Mouse (Mus musculus): ENCODE measurements around the gene Atp6v1g3. TPM values are rescaled to one million over a fixed set of nuclear protein-coding genes. Genes with fewer than 3 reads are reported as not detected.

Atp6v1g3 gene
- polyA plus RNA-seq, 2 experiments, result 0.06 TPM; not detected in 1

- Histone ChIP-seq H3K4me3 (replicated peaks; ENCODE audit: low read length) (no peak overlapping the region), H3K4me1 (ENCODE audit: control insufficient read depth, insufficient read depth, low read length) (no peaks in the 10 kb centered on the region), H3K9me3 (ENCODE audit: control insufficient read depth, low read length) (no peaks in the 10 kb centered on the region), H3K27me3 (ENCODE audit: control insufficient read depth, insufficient read depth, low read length) (no peaks in the 10 kb centered on the region), H3K4me2 (replicated peaks; ENCODE audit: low read depth, low read length, severe bottlenecking) (no peak overlapping the region), H3K9ac (ENCODE audit: low read depth, low read length, severe bottlenecking) (no peak overlapping the region), H3K27ac (replicated peaks; ENCODE audit: low read depth, low read length) (no peak overlapping the region), H3K36me3 (ENCODE audit: control insufficient read depth, insufficient read depth, low read length) (no peaks in the 10 kb centered on the region)
- ATAC-seq (ENCODE audit: low FRiP score, low read depth) (no peak), DNase-seq (ENCODE audit: low spot score) (no peak)
- WGBS, result 20% methylated on average over 2 of the region's 2 CpGs
- TF ChIP-seq POLR2A (IDR thresholded peaks at IDR 0.05; ENCODE audit: borderline replicate concordance, extremely low read depth, insufficient read depth, insufficient read length), result no peak
These were observed 24.6 kb downstream of the Atp6v1g3 start for GRCm38 (mm10) chr1:138298156-138298555.

DNA sequence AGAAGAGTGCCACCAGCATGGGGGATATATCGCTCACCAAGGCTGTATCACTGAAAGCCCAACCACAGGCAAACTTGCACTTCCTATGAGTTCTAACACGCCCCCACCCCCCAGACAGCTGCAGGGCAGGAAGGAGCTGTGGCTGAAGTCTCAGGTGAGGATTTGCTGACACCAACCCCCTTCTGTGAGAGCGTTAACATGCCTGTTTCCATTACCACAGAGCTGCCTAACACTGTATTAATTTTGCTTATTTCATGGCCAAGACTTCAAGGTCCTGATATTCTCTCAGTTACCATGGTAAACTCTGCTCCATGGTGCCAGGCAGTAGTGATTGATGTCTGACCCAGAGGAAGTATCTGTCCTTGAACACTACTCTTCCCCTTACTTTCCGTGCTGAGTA is 26.0 kb downstream of the Atp6v1g3 start:
- ATAC-seq (ENCODE audit: low FRiP score, low read depth), result no peak
- no peak for TF ChIP-seq POLR2A (IDR thresholded peaks at IDR 0.05; ENCODE audit: borderline replicate concordance, extremely low read depth, insufficient read depth, insufficient read length)

DNA sequence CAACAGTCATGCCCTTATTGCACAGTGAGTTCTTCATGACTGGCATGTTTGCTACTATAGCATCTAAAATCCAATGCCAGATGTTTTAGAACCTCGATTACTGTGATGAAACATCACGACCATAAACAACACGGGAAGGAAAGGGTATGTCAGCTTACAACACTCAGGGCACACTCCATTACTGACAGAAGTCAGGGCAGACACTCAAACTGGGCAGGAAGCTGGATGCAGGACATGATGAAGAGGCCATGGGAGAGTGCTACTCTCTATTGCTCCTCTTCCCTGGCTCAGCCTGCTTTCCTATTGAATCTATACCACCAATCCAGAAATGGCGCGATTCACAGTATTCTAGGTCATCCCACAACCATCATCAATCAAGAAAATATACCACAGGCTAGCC is 28.4 kb downstream of the Atp6v1g3 start:
- TF ChIP-seq POLR2A (IDR thresholded peaks at IDR 0.05; ENCODE audit: borderline replicate concordance, extremely low read depth, insufficient read depth, insufficient read length), result no peak
- Histone ChIP-seq H3K4me2 (replicated peaks; ENCODE audit: low read depth, low read length, severe bottlenecking) (no peak overlapping the region), H3K27me3 (ENCODE audit: control insufficient read depth, insufficient read depth, low read length) (no peaks in the 10 kb centered on the region), H3K9ac (ENCODE audit: low read depth, low read length, severe bottlenecking) (no peak overlapping the region), H3K4me1 (ENCODE audit: control insufficient read depth, insufficient read depth, low read length) (no peaks in the 10 kb centered on the region), H3K27ac (replicated peaks; ENCODE audit: low read depth, low read length) (no peak overlapping the region), H3K9me3 (ENCODE audit: control insufficient read depth, low read length) (no peaks in the 10 kb centered on the region), H3K4me3 (replicated peaks; ENCODE audit: low read length) (no peak overlapping the region), H3K36me3 (ENCODE audit: control insufficient read depth, insufficient read depth, low read length) (no peaks in the 10 kb centered on the region)
- no peak for DNase-seq (ENCODE audit: low spot score)
- WGBS, result 84% methylated on average over 5 of the region's 5 CpGs
- ATAC-seq (ENCODE audit: low FRiP score, low read depth), result no peak

More for the DNA sequence above, 26.0 kb downstream of the Atp6v1g3 start:
- H3K4me2 ChIP-seq (replicated peaks; ENCODE audit: low read depth, low read length, severe bottlenecking), result no peak overlapping the region
- H3K9ac ChIP-seq (ENCODE audit: low read depth, low read length, severe bottlenecking), result no peak overlapping the region
- DNase-seq (ENCODE audit: low spot score), result no peak
- H3K4me3 ChIP-seq (replicated peaks; ENCODE audit: low read length), result no peak overlapping the region
- no peaks in the 10 kb centered on the region for H3K36me3 ChIP-seq (ENCODE audit: control insufficient read depth, insufficient read depth, low read length)
- WGBS, result 63% methylated on average over 4 of the region's 4 CpGs
- H3K27me3 ChIP-seq (ENCODE audit: control insufficient read depth, insufficient read depth, low read length), result no peaks in the 10 kb centered on the region
- no peak overlapping the region for H3K27ac ChIP-seq (replicated peaks; ENCODE audit: low read depth, low read length)
- no peaks in the 10 kb centered on the region for H3K9me3 ChIP-seq (ENCODE audit: control insufficient read depth, low read length)
- H3K4me1 ChIP-seq (ENCODE audit: control insufficient read depth, insufficient read depth, low read length), result no peaks in the 10 kb centered on the region

DNA sequence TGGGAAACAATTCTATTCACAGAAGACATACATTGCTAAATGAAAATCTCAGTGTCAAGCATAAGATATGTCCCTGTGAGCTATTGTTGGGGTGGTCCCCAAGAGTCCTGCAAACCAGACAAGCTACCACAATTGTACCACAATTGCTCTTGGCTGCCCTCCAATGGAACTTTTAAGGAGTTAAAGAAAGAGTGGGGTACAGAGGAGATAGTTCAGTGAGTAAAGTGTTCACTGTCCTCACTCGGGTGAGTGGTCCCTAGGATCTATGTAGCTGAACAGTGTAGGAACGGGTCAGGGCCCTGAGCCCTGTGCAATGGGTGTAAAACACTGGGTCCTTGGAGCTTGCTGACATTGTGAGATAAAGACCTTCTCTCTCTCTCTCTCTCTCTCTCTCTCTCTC is 29.2 kb downstream of the Atp6v1g3 start:
- 82% methylated on average over 2 of the region's 2 CpGs for WGBS
- no peak for ATAC-seq (ENCODE audit: low FRiP score, low read depth)
- H3K4me2 ChIP-seq (replicated peaks; ENCODE audit: low read depth, low read length, severe bottlenecking), result no peak overlapping the region
- no peaks in the 10 kb centered on the region for H3K4me1 ChIP-seq (ENCODE audit: control insufficient read depth, insufficient read depth, low read length)
- H3K27me3 ChIP-seq (ENCODE audit: control insufficient read depth, insufficient read depth, low read length), result no peaks in the 10 kb centered on the region
- no peak overlapping the region for H3K9ac ChIP-seq (ENCODE audit: low read depth, low read length, severe bottlenecking)
- no peak for TF ChIP-seq POLR2A (IDR thresholded peaks at IDR 0.05; ENCODE audit: borderline replicate concordance, extremely low read depth, insufficient read depth, insufficient read length)
- no peaks in the 10 kb centered on the region for H3K36me3 ChIP-seq (ENCODE audit: control insufficient read depth, insufficient read depth, low read length)
- H3K4me3 ChIP-seq (replicated peaks; ENCODE audit: low read length), result no peak overlapping the region
- H3K9me3 ChIP-seq (ENCODE audit: control insufficient read depth, low read length), result no peaks in the 10 kb centered on the region
- DNase-seq (ENCODE audit: low spot score), result no peak
- no peak overlapping the region for H3K27ac ChIP-seq (replicated peaks; ENCODE audit: low read depth, low read length)

GRCm38 (mm10) chr1:138303296-138303695 is 29.8 kb downstream of the Atp6v1g3 start:
- TF ChIP-seq POLR2A (IDR thresholded peaks at IDR 0.05; ENCODE audit: borderline replicate concordance, extremely low read depth, insufficient read depth, insufficient read length), result no peak
- WGBS, result 79% methylated on average over 1 of the region's 1 CpGs
- no peak overlapping the region for H3K27ac ChIP-seq (replicated peaks; ENCODE audit: low read depth, low read length)
- H3K36me3 ChIP-seq (ENCODE audit: control insufficient read depth, insufficient read depth, low read length), result no peaks in the 10 kb centered on the region
- no peak overlapping the region for H3K4me3 ChIP-seq (replicated peaks; ENCODE audit: low read length)
- no peaks in the 10 kb centered on the region for H3K4me1 ChIP-seq (ENCODE audit: control insufficient read depth, insufficient read depth, low read length)
- ATAC-seq (ENCODE audit: low FRiP score, low read depth), result no peak
- no peak for DNase-seq (ENCODE audit: low spot score)
- H3K9me3 ChIP-seq (ENCODE audit: control insufficient read depth, low read length), result no peaks in the 10 kb centered on the region
- H3K27me3 ChIP-seq (ENCODE audit: control insufficient read depth, insufficient read depth, low read length), result no peaks in the 10 kb centered on the region
- H3K4me2 ChIP-seq (replicated peaks; ENCODE audit: low read depth, low read length, severe bottlenecking), result no peak overlapping the region
- H3K9ac ChIP-seq (ENCODE audit: low read depth, low read length, severe bottlenecking), result no peak overlapping the region

All from limb, embryonic 14.5 days (tissue).